Mouse (Mus musculus): ENCODE data around the gene 9130213A22Rik.

9130213A22Rik gene

GRCm38 (mm10) chr11:69123693-69124497, 1.5 kb upstream of the 9130213A22Rik start:
- WGBS, result under 1% methylated on average over 31 of the region's 31 CpGs

- WGBS, result under 1% methylated on average over 29 of the region's 29 CpGs
Measured at GRCm38 (mm10) chr11:69123056-69123692, 785 bp upstream of the 9130213A22Rik start.

GRCm38 (mm10) chr11:69121741-69122335, 551 bp downstream of the 9130213A22Rik start:
- WGBS, result under 1% methylated on average over 32 of the region's 32 CpGs

GRCm38 (mm10) chr11:69121001-69121740, 1.2 kb downstream of the 9130213A22Rik start:
- WGBS, result 7% methylated on average over 32 of the region's 33 CpGs

- WGBS, result 16% methylated on average over 27 of the region's 27 CpGs
Measured at GRCm38 (mm10) chr11:69120221-69121000, 2.0 kb downstream of the 9130213A22Rik start, which contains the start of gene Hes7. Gene Hes7, plus strand, starts transcription at chr11:69120404.

GRCm38 (mm10) chr11:69119446-69120155, 2.8 kb downstream of the 9130213A22Rik start:
- WGBS, result 58% methylated on average over 14 of the region's 14 CpGs

GRCm38 (mm10) chr11:69118765-69119164, 3.6 kb downstream of the 9130213A22Rik start:
- WGBS, result 5% methylated on average over 15 of the region's 15 CpGs

- WGBS, result under 1% methylated on average over 45 of the region's 45 CpGs
Measured at GRCm38 (mm10) chr11:69117737-69118695, 4.4 kb downstream of the 9130213A22Rik start.

- 56% methylated on average over 5 of the region's 5 CpGs for WGBS
Measured at GRCm38 (mm10) chr11:69116843-69117242, 5.5 kb downstream of the 9130213A22Rik start.

GRCm38 (mm10) chr11:69114621-69115020, 7.8 kb downstream of the 9130213A22Rik start:
- WGBS, result 87% methylated on average over 3 of the region's 3 CpGs

GRCm38 (mm10) chr11:69114018-69114417, 8.4 kb downstream of the 9130213A22Rik start:
- WGBS, result 68% methylated on average over 3 of the region's 3 CpGs

- 38% methylated on average over 4 of the region's 4 CpGs for WGBS
Measured at GRCm38 (mm10) chr11:69111865-69112264, 10.5 kb downstream of the 9130213A22Rik start.

- 9% methylated on average over 21 of the region's 21 CpGs for WGBS
Measured at GRCm38 (mm10) chr11:69111051-69111810, 11.2 kb downstream of the 9130213A22Rik start.

- 2% methylated on average over 30 of the region's 30 CpGs for WGBS
Measured at GRCm38 (mm10) chr11:69110319-69111046, 11.9 kb downstream of the 9130213A22Rik start.

GRCm38 (mm10) chr11:69109032-69109900, 13.1 kb downstream of the 9130213A22Rik start:
- 82% methylated on average over 13 of the region's 13 CpGs for WGBS

- 87% methylated on average over 9 of the region's 9 CpGs for WGBS
Measured at GRCm38 (mm10) chr11:69108223-69108622, 14.2 kb downstream of the 9130213A22Rik start.

- 87% methylated on average over 11 of the region's 11 CpGs for WGBS
Measured at GRCm38 (mm10) chr11:69107676-69108075, 14.7 kb downstream of the 9130213A22Rik start.

Data from cerebral cortex, adult 2 months (tissue).